Comparison of ENCODE assay signal across 18 mouse cellular contexts in the genomic region with DNA sequence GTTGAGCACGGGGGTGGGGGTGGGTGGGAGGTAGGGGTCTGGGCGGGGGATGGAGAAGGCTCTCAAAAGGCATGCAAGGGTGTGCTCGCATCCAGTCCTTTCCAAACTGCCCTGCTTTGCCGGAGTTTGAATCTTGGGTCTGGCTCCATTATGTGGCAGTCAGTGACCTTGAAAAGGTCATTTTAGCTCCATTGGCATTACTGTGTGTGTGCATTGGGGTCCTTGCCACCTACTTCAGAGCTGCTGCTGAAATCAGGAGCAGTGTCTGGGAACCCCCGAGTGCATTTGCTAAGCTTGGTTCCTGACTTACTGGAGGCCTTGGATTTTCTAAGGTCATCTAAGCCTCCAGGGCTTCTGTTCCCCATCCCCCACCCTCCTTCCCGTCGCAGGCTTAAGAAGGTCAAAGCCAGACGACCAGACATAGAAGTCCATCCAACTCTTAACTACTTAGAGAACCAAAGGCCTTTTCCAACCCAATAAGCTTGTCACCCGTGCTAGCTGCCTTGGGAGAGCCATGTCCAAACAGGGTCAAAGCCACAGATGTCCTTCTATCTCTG. TPM values are rescaled to one million over a fixed set of nuclear protein-coding genes. Genes with fewer than 3 reads are reported as not detected.
DNase-seq lines count a peak whose midpoint lies in the region; ATAC-seq and TF ChIP-seq lines count a peak whose summit lies in the region.
"Had no signal": no experiment of that assay in that cellular context is flagged by ENCODE, and none has a peak within 500 bp of the region (broad histone marks: within the 10 kb centered on the region; RNA-seq: fewer than 3 reads in every experiment).

No protein-coding gene starts in this region.

- no peaks in the 10 kb centered on the region for H3K36me3 ChIP-seq in heart, embryonic 11.5 days (ENCODE audit: control insufficient read depth, insufficient read depth, low read length)
- no peaks in the 10 kb centered on the region for H3K36me3 ChIP-seq in liver, adult 2 months (ENCODE audit: control insufficient read depth, insufficient read depth, low read length)
- no peaks in the 10 kb centered on the region for H3K36me3 ChIP-seq in liver, embryonic 12.5 days
- no peaks in the 10 kb centered on the region for H3K36me3 ChIP-seq in limb, embryonic 12.5 days
- H3K36me3 ChIP-seq: heart, embryonic 12.5 days; neural tube, embryonic 12.5 days had no signal

- TF ChIP-seq POLR2A in liver, adult 2 months (IDR thresholded peaks at IDR 0.05; ENCODE audit: extremely low read depth, insufficient read depth, low read length), result no peak

- H3K4me2 ChIP-seq in heart, embryonic 11.5 days, result no peak overlapping the region
- H3K4me2 ChIP-seq in liver, embryonic 12.5 days, result no peak overlapping the region
- peak overlapping the region; percentile 19; the same call in 1 of the 2 replicates for H3K4me2 ChIP-seq in limb, embryonic 12.5 days
- H3K4me2 ChIP-seq: heart, embryonic 12.5 days; hindbrain, embryonic 14.5 days; neural tube, embryonic 12.5 days had no signal

- no peaks in the 10 kb centered on the region for H3K9me3 ChIP-seq in heart, embryonic 11.5 days (replicated peaks; ENCODE audit: control insufficient read depth, low read length)
- no peaks in the 10 kb centered on the region for H3K9me3 ChIP-seq in liver, embryonic 12.5 days (replicated peaks)
- no peaks in the 10 kb centered on the region for H3K9me3 ChIP-seq in limb, embryonic 12.5 days
- H3K9me3 ChIP-seq: heart, embryonic 12.5 days; neural tube, embryonic 12.5 days had no signal

- DNase-seq in heart, adult 18-20 months, result no peak
- DNase-seq in liver, adult 2 months (ENCODE audit: extremely low read depth, low read depth, low spot score), result peak; percentile 29
- peak; percentile 59 for DNase-seq in R1 (ENCODE audit: low read depth, low spot score)
- DNase-seq in natural killer cell, adult 2 months (ENCODE audit: low spot score in 2 of 2), result no peak
- no peak for DNase-seq in T-cell, adult 2 months (ENCODE audit: low spot score)
- DNase-seq: cerebellum, adult 8-10 months; forebrain, postnatal 0 days; gastrocnemius, adult 2 months; left cerebral cortex, postnatal 4 days; lung, adult 18-20 months had no signal

- no peaks in the 10 kb centered on the region for H3K79me2 ChIP-seq in liver, adult 2 months (ENCODE audit: control insufficient read depth, insufficient read depth, low read length)

- ATAC-seq in heart, embryonic 11.5 days (replicated peaks; ENCODE audit: insufficient number of reproducible peaks, low FRiP score, low TSS enrichment), result no peak
- ATAC-seq in liver, embryonic 12.5 days, result no peak
- ATAC-seq in limb, embryonic 12.5 days (ENCODE audit: insufficient number of reproducible peaks, insufficient read depth, low FRiP score, low TSS enrichment, low read depth), result no peak
- ATAC-seq: forebrain, postnatal 0 days; intestine, embryonic 16.5 days had no signal

- TF ChIP-seq CTCF in liver, adult 2 months (IDR thresholded peaks at IDR 0.05; ENCODE audit: low read depth, low read length), result no peak

- peak overlapping the region; percentile 62; the same call in 1 of the 2 replicates for H3K27ac ChIP-seq in heart, embryonic 11.5 days (ENCODE audit: low read depth, low read length)
- H3K27ac ChIP-seq in liver, adult 2 months (replicated peaks; ENCODE audit: insufficient read depth, low read depth, low read length), result no peak overlapping the region
- no peak overlapping the region for H3K27ac ChIP-seq in liver, embryonic 12.5 days
- peak overlapping the region; percentile 86 for H3K27ac ChIP-seq in limb, embryonic 12.5 days
- H3K27ac ChIP-seq: gastrocnemius, adult 2 months; hindbrain, embryonic 14.5 days; neural tube, embryonic 12.5 days had no signal

- H3K4me1 ChIP-seq in heart, embryonic 11.5 days (ENCODE audit: control insufficient read depth, insufficient read depth, low read length), result peaks cover 66% of the 10 kb centered on the region
- no peaks in the 10 kb centered on the region for H3K4me1 ChIP-seq in liver, adult 2 months (ENCODE audit: control insufficient read depth, insufficient read depth, low read length)
- peaks cover 15% of the 10 kb centered on the region for H3K4me1 ChIP-seq in liver, embryonic 12.5 days
- peaks cover 96% of the 10 kb centered on the region for H3K4me1 ChIP-seq in limb, embryonic 12.5 days (replicated peaks)

- peak overlapping the region; percentile 39; the same call in 1 of the 2 replicates for H3K9ac ChIP-seq in heart, embryonic 11.5 days (ENCODE audit: low read depth, low read length)
- H3K9ac ChIP-seq in liver, adult 2 months (ENCODE audit: low read depth, low read length), result no peak overlapping the region
- H3K9ac ChIP-seq in liver, embryonic 12.5 days, result no peak overlapping the region
- no peak overlapping the region for H3K9ac ChIP-seq in limb, embryonic 12.5 days (replicated peaks)
- H3K9ac ChIP-seq: forebrain, postnatal 0 days; heart, embryonic 12.5 days; hindbrain, embryonic 14.5 days had no signal

- 0 out of 2 replicates have a peak, but pooled peaks cover 6% of the 10 kb centered on the region for H3K27me3 ChIP-seq in heart, embryonic 11.5 days (ENCODE audit: control insufficient read depth, insufficient read depth, low read length)
- H3K27me3 ChIP-seq in liver, adult 2 months (ENCODE audit: control insufficient read depth, insufficient read depth, low read length), result no peaks in the 10 kb centered on the region
- H3K27me3 ChIP-seq in liver, embryonic 12.5 days (replicated peaks), result peaks cover 91% of the 10 kb centered on the region
- H3K27me3 ChIP-seq in limb, embryonic 12.5 days, result peaks cover 36% of the 10 kb centered on the region

- 20% methylated on average over 9 of the region's 9 CpGs for WGBS in heart, embryonic 11.5 days (ENCODE audit: insufficient replicate concordance)
- WGBS in liver, adult 2 months, result 54% methylated on average over 9 of the region's 9 CpGs
- WGBS in liver, embryonic 12.5 days (ENCODE audit: insufficient replicate concordance), result 32% methylated on average over 9 of the region's 9 CpGs
- WGBS in limb, embryonic 12.5 days, result 18% methylated on average over 9 of the region's 9 CpGs

- H3K4me3 ChIP-seq in heart, embryonic 11.5 days (ENCODE audit: low read depth, low read length), result no peak overlapping the region
- H3K4me3 ChIP-seq in liver, adult 2 months (ENCODE audit: insufficient read depth, low read depth, low read length), result no peak overlapping the region
- no peak overlapping the region for H3K4me3 ChIP-seq in liver, embryonic 12.5 days
- H3K4me3 ChIP-seq in limb, embryonic 12.5 days (replicated peaks), result no peak overlapping the region
- H3K4me3 ChIP-seq: gastrocnemius, adult 2 months; heart, embryonic 12.5 days; neural tube, embryonic 12.5 days had no signal

RNA-seq across cellular contexts. Expression of a gene that starts 24.8 kb away (rescaled TPM):
- polyA plus RNA-seq in heart, embryonic 11.5 days (2014; fragmentation: Nextera tagmentation; extraction: Ambion mirVana), result 5.5 and 6.5 TPM in 2 replicates
- not detected for total RNA-seq in heart, adult 18-20 months (2021)
- 0.07 and 0.09 TPM in 2 replicates for total RNA-seq in liver, adult 2 months (2014; rRNA removed)
- polyA plus RNA-seq in liver, adult 2 months (2012; rRNA removed), result 0.04 and 0.06 TPM in 2 replicates
- 1.0 and 1.1 TPM in 2 replicates for polyA plus RNA-seq in liver, embryonic 12.5 days (2016; fragmentation: Nextera tagmentation; extraction: Ambion mirVana)
- polyA plus RNA-seq in limb, embryonic 12.5 days (2016; fragmentation: Nextera tagmentation; extraction: Ambion mirVana), result 11.1 and 11.7 TPM in 2 replicates
- total RNA-seq: gastrocnemius, adult 2 months; megakaryocyte progenitor cell, adult 5-6 weeks had no signal

RNA-seq across cellular contexts. Expression of a gene that starts 53.8 kb away (rescaled TPM):
- polyA plus RNA-seq in heart, embryonic 11.5 days (2014; fragmentation: Nextera tagmentation; extraction: Ambion mirVana), result 5.7 and 6.4 TPM in 2 replicates
- 10 to 100 TPM; 35.0 to 37.0 TPM for total RNA-seq in heart, adult 18-20 months (2021)
- 5.4 and 6.6 TPM in 2 replicates for total RNA-seq in liver, adult 2 months (2014; rRNA removed)
- polyA plus RNA-seq in liver, adult 2 months (2012; rRNA removed), result 7.5 and 7.8 TPM in 2 replicates
- polyA plus RNA-seq in liver, embryonic 12.5 days (2016; fragmentation: Nextera tagmentation; extraction: Ambion mirVana), result 2.8 and 3.6 TPM in 2 replicates
- polyA plus RNA-seq in limb, embryonic 12.5 days (2016; fragmentation: Nextera tagmentation; extraction: Ambion mirVana), result 3.1 and 3.5 TPM in 2 replicates

RNA-seq across cellular contexts. Expression of a gene that starts 54.0 kb away (rescaled TPM):
- 0.13 and 0.14 TPM in 2 replicates for polyA plus RNA-seq in heart, embryonic 11.5 days (2014; fragmentation: Nextera tagmentation; extraction: Ambion mirVana)
- 1 to 10 TPM in 1 of 2 experiments, not detected in 1; 1.0 TPM for total RNA-seq in heart, adult 18-20 months (2021)
- total RNA-seq in liver, adult 2 months (2014; rRNA removed), result not detected in 2 replicates
- not detected in 2 replicates for polyA plus RNA-seq in liver, adult 2 months (2012; rRNA removed)
- polyA plus RNA-seq in liver, embryonic 12.5 days (2016; fragmentation: Nextera tagmentation; extraction: Ambion mirVana), result 0.14 TPM in 1 of 2 replicates, not detected in the other
- polyA plus RNA-seq in limb, embryonic 12.5 days (2016; fragmentation: Nextera tagmentation; extraction: Ambion mirVana), result 0.09 and 0.21 TPM in 2 replicates
- total RNA-seq: gastrocnemius, adult 2 months had no signal

Comparison
In these comparisons a context has a peak if more than half of its experiments do, and no peak if none do; other contexts are left out.
1. H3K27ac ChIP-seq: peak in heart, embryonic 11.5 days (single experiment) and limb, embryonic 12.5 days (single experiment); none in liver, adult 2 months (single experiment) and liver, embryonic 12.5 days (single experiment).
2. DNase-seq: peak in liver, adult 2 months (single experiment) and R1 (single experiment); none in heart, adult 18-20 months (0 of 2), natural killer cell, adult 2 months (0 of 2) and T-cell, adult 2 months (single experiment).